In the genomic region with DNA sequence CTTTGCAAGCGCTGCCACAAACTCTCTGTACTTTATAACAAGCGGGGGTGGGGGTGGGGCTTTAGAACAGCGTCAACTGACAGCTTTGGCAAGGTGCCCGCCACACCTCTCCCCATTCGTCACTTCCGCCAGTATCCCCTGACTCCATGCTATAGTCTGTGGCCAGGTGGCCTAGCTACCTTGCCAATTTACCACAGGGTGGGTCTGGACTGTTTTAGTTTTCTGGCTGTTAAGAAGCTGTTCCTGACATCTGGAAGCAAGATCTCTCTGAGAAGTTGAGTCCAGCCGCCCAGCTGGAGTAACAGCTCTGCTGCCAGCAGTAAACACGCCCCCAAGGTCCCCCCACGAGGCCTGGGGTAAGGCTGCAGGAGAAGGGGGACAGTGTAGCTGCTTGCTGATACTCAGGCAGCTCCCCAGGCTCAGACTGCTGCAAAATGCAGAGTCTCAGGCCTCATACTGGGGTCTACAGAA, we compare ENCODE assay signal across 8 mouse cellular contexts.
DNase-seq lines count a peak whose midpoint lies in the region.

No protein-coding gene starts in this region.

- 31% methylated on average over 9 of the region's 9 CpGs for WGBS in limb, embryonic 10.5 days

- H3K27ac ChIP-seq in limb, embryonic 10.5 days, result 0 out of 2 replicates have a peak overlapping the region, but pooled peaks have one; percentile 53

- H3K4me3 ChIP-seq in limb, embryonic 10.5 days, result no peak overlapping the region

- H3K27me3 ChIP-seq in limb, embryonic 10.5 days (ENCODE audit: low read depth, poor library complexity, severe bottlenecking), result no peaks in the 10 kb centered on the region

- peaks cover 22% of the 10 kb centered on the region for H3K36me3 ChIP-seq in limb, embryonic 10.5 days

- H3K4me1 ChIP-seq in limb, embryonic 10.5 days, result peaks cover 64% of the 10 kb centered on the region

- H3K9me3 ChIP-seq in limb, embryonic 10.5 days (replicated peaks), result no peaks in the 10 kb centered on the region

- peak; percentile 65 to 72 for DNase-seq in cerebellum, postnatal 10 days
- no peak for DNase-seq in cerebellum, adult 11 months
- peak; percentile 11 for DNase-seq in 3T3-L1 (ENCODE audit: low read depth, low spot score)
- peak; percentile 33 for DNase-seq in heart, adult 8-10 months (ENCODE audit: low spot score)
- DNase-seq in limb, embryonic 10.5 days (ENCODE audit: low spot score), result peak; percentile 66
- peak; percentile 86 for DNase-seq in naive thymus-derived CD4-positive, alpha-beta T cell, adult 2 months (ENCODE audit: low read depth)
- DNase-seq in retina, postnatal 1 day, result no peak
- DNase-seq in layer of hippocampus, adult 9-10 months (ENCODE audit: low spot score), result no peak

Comparison
In these comparisons a context has a peak if more than half of its experiments do, and no peak if none do; other contexts are left out.
1. DNase-seq: peak in cerebellum, postnatal 10 days (2 of 2), 3T3-L1 (single experiment), heart, adult 8-10 months (single experiment), limb, embryonic 10.5 days (single experiment) and naive thymus-derived CD4-positive, alpha-beta T cell, adult 2 months (single experiment); none in cerebellum, adult 11 months (single experiment), retina, postnatal 1 day (single experiment) and layer of hippocampus, adult 9-10 months (single experiment).